Mouse (Mus musculus): ENCODE measurements around the gene Ankrd2. TPM values are rescaled to one million over a fixed set of nuclear protein-coding genes. Genes with fewer than 3 reads are reported as not detected.

Ankrd2 gene
- polyA plus RNA-seq, 1 experiment from 2014 or later, result not detected

DNA sequence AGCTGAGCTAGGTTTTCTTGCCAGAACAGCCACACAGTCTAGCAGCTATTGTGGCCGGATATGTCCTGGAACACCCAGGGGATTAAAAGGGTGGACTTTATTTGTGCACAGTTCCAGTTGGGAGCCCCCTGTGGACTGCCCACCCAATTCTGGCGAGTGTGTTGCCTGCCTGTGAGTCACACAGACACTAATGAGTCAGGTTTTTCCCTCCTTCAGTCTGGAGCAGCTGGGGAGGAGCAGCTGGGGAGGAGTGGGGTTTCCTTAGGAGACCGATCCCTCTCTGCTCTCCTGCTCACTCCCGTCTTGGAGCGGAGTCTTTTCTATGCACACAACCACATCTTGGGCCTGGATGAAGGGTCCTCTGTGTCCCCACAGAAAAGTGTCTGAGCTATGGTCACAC, 19.0 kb upstream of the Ankrd2 start:
- ATAC-seq (ENCODE audit: extremely low read depth, insufficient number of reproducible peaks, low FRiP score, low TSS enrichment), result no peak
- Histone ChIP-seq H3K4me1 (peaks cover 53% of the 10 kb centered on the region), H3K27me3 (replicated peaks) (no peaks in the 10 kb centered on the region), H3K4me2 (no peak overlapping the region), H3K36me3 (no peaks in the 10 kb centered on the region), H3K27ac (replicated peaks) (peak overlapping the region; percentile 89), H3K4me3 (no peak overlapping the region), H3K9ac (0 out of 2 replicates have a peak overlapping the region, but pooled peaks have one; percentile 33), H3K9me3 (no peaks in the 10 kb centered on the region)
- 58% methylated on average over 5 of the region's 5 CpGs for WGBS

DNA sequence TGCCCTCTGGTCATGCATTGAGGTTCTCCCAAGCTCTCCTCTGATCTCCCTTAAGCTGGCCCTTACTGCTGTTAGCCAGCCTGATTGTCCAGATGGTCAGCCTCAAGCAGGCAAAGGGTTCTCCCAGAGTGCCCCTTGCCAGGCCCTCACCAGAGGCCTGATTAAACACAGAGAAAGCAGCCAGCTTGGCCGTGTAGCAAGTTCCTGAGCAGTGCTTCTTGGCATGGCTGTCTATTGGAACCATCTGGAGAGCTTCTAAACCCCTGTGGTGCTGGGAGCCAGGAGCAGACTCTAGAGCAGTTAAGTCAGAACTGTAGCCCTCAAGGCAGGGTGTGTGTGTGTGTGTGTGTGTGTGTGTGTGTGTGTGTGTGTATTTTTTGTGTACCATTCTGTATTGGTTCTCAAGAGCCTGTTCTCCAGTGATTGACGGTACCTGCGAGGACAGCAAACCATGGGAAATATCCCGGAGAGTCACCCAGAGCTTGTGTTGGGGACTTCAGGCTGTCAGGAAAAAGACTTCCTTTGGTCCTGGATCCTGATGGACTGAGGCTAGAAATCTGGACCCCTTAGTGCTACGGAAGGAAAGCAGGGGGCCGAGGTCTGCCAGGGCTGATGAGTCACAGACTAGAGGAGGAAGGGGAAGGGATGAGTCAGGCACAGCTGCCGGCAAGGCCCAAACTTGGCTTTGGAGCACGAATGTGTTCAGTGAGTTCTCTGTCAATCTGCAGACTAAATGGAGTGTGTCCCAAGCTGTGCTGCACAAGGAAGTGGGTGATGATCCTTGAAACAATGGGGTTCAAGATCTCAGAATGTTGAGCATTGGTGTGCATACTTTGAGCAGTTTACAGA, 18.2 kb upstream of the Ankrd2 start:
- no peaks in the 10 kb centered on the region for H3K9me3 ChIP-seq
- H3K4me3 ChIP-seq, result no peak overlapping the region
- WGBS, result 41% methylated on average over 8 of the region's 8 CpGs
- peak overlapping the region; percentile 89 for H3K27ac ChIP-seq (replicated peaks)
- peaks cover 61% of the 10 kb centered on the region for H3K4me1 ChIP-seq
- H3K9ac ChIP-seq, result 0 out of 2 replicates have a peak overlapping the region, but pooled peaks have one; percentile 48
- ATAC-seq (ENCODE audit: extremely low read depth, insufficient number of reproducible peaks, low FRiP score, low TSS enrichment), result no peak
- peak overlapping the region; percentile 12; the same call in 1 of the 2 replicates for H3K4me2 ChIP-seq
- no peaks in the 10 kb centered on the region for H3K27me3 ChIP-seq (replicated peaks)
- H3K36me3 ChIP-seq, result no peaks in the 10 kb centered on the region

- peaks cover 64% of the 10 kb centered on the region for H3K4me1 ChIP-seq
- no peak overlapping the region for H3K4me3 ChIP-seq
- WGBS, result 34% methylated on average over 4 of the region's 4 CpGs
- peak overlapping the region; percentile 89 for H3K27ac ChIP-seq (replicated peaks)
- H3K27me3 ChIP-seq (replicated peaks), result no peaks in the 10 kb centered on the region
- no peaks in the 10 kb centered on the region for H3K9me3 ChIP-seq
- no peak for ATAC-seq (ENCODE audit: extremely low read depth, insufficient number of reproducible peaks, low FRiP score, low TSS enrichment)
- H3K9ac ChIP-seq, result 0 out of 2 replicates have a peak overlapping the region, but pooled peaks have one; percentile 24
- H3K36me3 ChIP-seq, result no peaks in the 10 kb centered on the region
- H3K4me2 ChIP-seq, result no peak overlapping the region
Observed at GRCm38 (mm10) chr19:42019011-42019522, 16.7 kb upstream of the Ankrd2 start.

- H3K4me1 ChIP-seq, result peaks cover 54% of the 10 kb centered on the region
- ATAC-seq (ENCODE audit: extremely low read depth, insufficient number of reproducible peaks, low FRiP score, low TSS enrichment), result peak; percentile 9; the same call in 1 of the 2 replicates
Observed at GRCm38 (mm10) chr19:42021681-42022541, 13.9 kb upstream of the Ankrd2 start.

GRCm38 (mm10) chr19:42022542-42022848, 13.3 kb upstream of the Ankrd2 start:
- Histone ChIP-seq H3K4me1 (peaks cover 48% of the 10 kb centered on the region), H3K27ac (replicated peaks) (peak overlapping the region; percentile 51), H3K36me3 (no peaks in the 10 kb centered on the region), H3K4me2 (no peak overlapping the region), H3K27me3 (replicated peaks) (no peaks in the 10 kb centered on the region), H3K4me3 (no peak overlapping the region), H3K9me3 (no peaks in the 10 kb centered on the region), H3K9ac (peak overlapping the region; percentile 50; the same call in 1 of the 2 replicates)
- WGBS, result 55% methylated on average over 2 of the region's 2 CpGs
- no peak for ATAC-seq (ENCODE audit: extremely low read depth, insufficient number of reproducible peaks, low FRiP score, low TSS enrichment)

More at GRCm38 (mm10) chr19:42021681-42022541, 13.9 kb upstream of the Ankrd2 start:
- peak overlapping the region; percentile 51 for H3K27ac ChIP-seq (replicated peaks)
- H3K4me3 ChIP-seq, result no peak overlapping the region
- no peak overlapping the region for H3K4me2 ChIP-seq
- no peaks in the 10 kb centered on the region for H3K9me3 ChIP-seq
- no peaks in the 10 kb centered on the region for H3K36me3 ChIP-seq
- H3K27me3 ChIP-seq (replicated peaks), result no peaks in the 10 kb centered on the region
- WGBS, result 64% methylated on average over 10 of the region's 10 CpGs
- H3K9ac ChIP-seq, result peak overlapping the region; percentile 50; the same call in 1 of the 2 replicates

- no peaks in the 10 kb centered on the region for H3K36me3 ChIP-seq
- no peaks in the 10 kb centered on the region for H3K27me3 ChIP-seq (replicated peaks)
- no peak; the same call in 1 of the 2 replicates for ATAC-seq (ENCODE audit: extremely low read depth, insufficient number of reproducible peaks, low FRiP score, low TSS enrichment)
- peaks cover 21% of the 10 kb centered on the region for H3K4me1 ChIP-seq
- H3K27ac ChIP-seq (replicated peaks), result no peak overlapping the region
- no peak overlapping the region for H3K4me2 ChIP-seq
- no peaks in the 10 kb centered on the region for H3K9me3 ChIP-seq
- WGBS, result 3% methylated on average over 5 of the region's 5 CpGs
- no peak overlapping the region for H3K9ac ChIP-seq
- no peak overlapping the region for H3K4me3 ChIP-seq
Observed at GRCm38 (mm10) chr19:42026158-42026557, 9.6 kb upstream of the Ankrd2 start.

GRCm38 (mm10) chr19:42031112-42031511, 4.7 kb upstream of the Ankrd2 start:
- peaks cover 27% of the 10 kb centered on the region for H3K36me3 ChIP-seq
- no peak overlapping the region for H3K27ac ChIP-seq (replicated peaks)
- H3K9ac ChIP-seq, result no peak overlapping the region
- no peak overlapping the region for H3K4me2 ChIP-seq
- no peak for ATAC-seq (ENCODE audit: extremely low read depth, insufficient number of reproducible peaks, low FRiP score, low TSS enrichment)
- WGBS, result 75% methylated on average over 5 of the region's 5 CpGs
- H3K4me1 ChIP-seq, result peaks cover 27% of the 10 kb centered on the region
- H3K9me3 ChIP-seq, result no peaks in the 10 kb centered on the region
- no peaks in the 10 kb centered on the region for H3K27me3 ChIP-seq (replicated peaks)
- no peak overlapping the region for H3K4me3 ChIP-seq

GRCm38 (mm10) chr19:42033611-42034010, 2.2 kb upstream of the Ankrd2 start:
- Histone ChIP-seq H3K4me1 (peaks cover 24% of the 10 kb centered on the region), H3K36me3 (peaks cover 27% of the 10 kb centered on the region), H3K9me3 (no peaks in the 10 kb centered on the region), H3K4me2 (no peak overlapping the region), H3K27me3 (replicated peaks) (peaks cover 2% of the 10 kb centered on the region; the same call in 1 of the 2 replicates), H3K9ac (no peak overlapping the region), H3K4me3 (no peak overlapping the region), H3K27ac (replicated peaks) (0 out of 2 replicates have a peak overlapping the region, but pooled peaks have one; percentile 4)
- ATAC-seq (ENCODE audit: extremely low read depth, insufficient number of reproducible peaks, low FRiP score, low TSS enrichment), result no peak
- 75% methylated on average over 14 of the region's 14 CpGs for WGBS

GRCm38 (mm10) chr19:42034146-42034775, 1.5 kb upstream of the Ankrd2 start:
- Histone ChIP-seq H3K27ac (replicated peaks) (0 out of 2 replicates have a peak overlapping the region, but pooled peaks have one; percentile 4), H3K4me1 (peaks cover 24% of the 10 kb centered on the region), H3K4me2 (no peak overlapping the region), H3K9ac (no peak overlapping the region), H3K27me3 (replicated peaks) (peaks cover 7% of the 10 kb centered on the region; the same call in 1 of the 2 replicates), H3K9me3 (no peaks in the 10 kb centered on the region), H3K36me3 (peaks cover 27% of the 10 kb centered on the region), H3K4me3 (no peak overlapping the region)
- WGBS, result 64% methylated on average over 9 of the region's 9 CpGs
- ATAC-seq (ENCODE audit: extremely low read depth, insufficient number of reproducible peaks, low FRiP score, low TSS enrichment), result no peak

DNA sequence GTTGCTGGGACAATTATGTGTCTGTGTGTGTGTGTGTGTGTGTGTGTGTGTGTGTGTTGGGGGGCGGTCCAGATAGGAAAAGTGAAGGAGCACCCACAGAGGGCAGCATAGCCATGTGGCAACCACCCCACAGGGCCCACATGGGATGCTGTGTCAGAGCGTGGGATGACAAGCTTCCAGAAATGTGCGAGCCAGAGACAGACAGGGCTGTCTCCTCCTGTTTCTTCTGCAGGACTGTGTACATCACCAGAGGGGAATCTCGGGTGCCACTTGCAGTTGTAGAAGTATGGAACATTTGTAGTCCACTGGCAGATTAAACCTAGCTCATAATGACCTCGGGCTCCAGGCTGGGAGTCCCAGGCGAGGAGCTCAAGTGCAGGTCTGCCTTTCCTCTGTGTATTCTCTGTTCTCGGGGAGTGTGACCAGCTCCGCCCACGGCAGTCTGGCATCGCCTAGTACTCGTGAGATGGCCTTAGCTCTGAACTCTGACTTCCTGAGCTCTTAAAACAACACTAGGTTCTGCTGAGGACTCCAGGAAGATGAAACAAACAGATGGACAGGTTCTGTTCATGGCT, 832 bp upstream of the Ankrd2 start:
- Histone ChIP-seq H3K36me3 (peaks cover 27% of the 10 kb centered on the region), H3K9ac (no peak overlapping the region), H3K4me1 (peaks cover 24% of the 10 kb centered on the region), H3K27ac (replicated peaks) (0 out of 2 replicates have a peak overlapping the region, but pooled peaks have one; percentile 4), H3K4me3 (no peak overlapping the region), H3K4me2 (no peak overlapping the region), H3K9me3 (no peaks in the 10 kb centered on the region), H3K27me3 (replicated peaks) (peaks cover 14% of the 10 kb centered on the region)
- no peak for ATAC-seq (ENCODE audit: extremely low read depth, insufficient number of reproducible peaks, low FRiP score, low TSS enrichment)
- 57% methylated on average over 11 of the region's 11 CpGs for WGBS
